Mouse (Mus musculus) heart, adult 9 months (tissue): ENCODE results near the gene Srd5a1.
"Not testable (repeated sequence)": the region's sequence is repeated elsewhere in the genome, so short reads cannot be mapped to it uniquely, and the experiment has no call there.

Source experiments
- DNase-seq, 2 experiments: peaks; one replicate each; pipeline ENCODE4 v3.0.0; 2022; ENCODE audit warnings: low spot score in 2 of 2

The Srd5a1 gene

GRCm38 (mm10) chr13:69576676-69577075 lies 34.6 kb downstream of the Srd5a1 start:
- DNase-seq = peak; percentile 11 to 12

DNA sequence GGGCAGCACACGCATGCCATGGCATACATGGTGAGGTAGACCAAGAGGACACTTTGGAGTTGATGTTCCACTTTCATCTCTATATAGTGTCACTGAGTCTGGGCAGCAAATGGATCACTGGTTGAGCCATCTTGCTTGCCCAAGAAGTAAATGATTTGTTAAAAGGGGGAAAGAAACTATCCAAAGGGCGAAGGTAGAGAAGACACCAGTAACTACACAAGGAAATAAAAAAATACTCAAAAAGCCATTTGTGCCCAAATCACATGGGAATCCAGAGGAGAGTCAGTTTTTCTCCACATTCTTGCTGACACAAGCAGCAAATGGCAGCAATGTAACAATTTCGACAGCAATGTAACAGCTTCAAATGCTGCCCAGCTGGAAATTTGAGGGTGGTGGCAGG lies 38.6 kb downstream of the Srd5a1 start:
- no peak for DNase-seq

- DNase-seq = peak; percentile 23 to 26
Observed at GRCm38 (mm10) chr13:69569201-69569600, 42.0 kb downstream of the Srd5a1 start.

GRCm38 (mm10) chr13:69565401-69565800 lies 45.8 kb downstream of the Srd5a1 start:
- DNase-seq = not testable (repeated sequence)

DNA sequence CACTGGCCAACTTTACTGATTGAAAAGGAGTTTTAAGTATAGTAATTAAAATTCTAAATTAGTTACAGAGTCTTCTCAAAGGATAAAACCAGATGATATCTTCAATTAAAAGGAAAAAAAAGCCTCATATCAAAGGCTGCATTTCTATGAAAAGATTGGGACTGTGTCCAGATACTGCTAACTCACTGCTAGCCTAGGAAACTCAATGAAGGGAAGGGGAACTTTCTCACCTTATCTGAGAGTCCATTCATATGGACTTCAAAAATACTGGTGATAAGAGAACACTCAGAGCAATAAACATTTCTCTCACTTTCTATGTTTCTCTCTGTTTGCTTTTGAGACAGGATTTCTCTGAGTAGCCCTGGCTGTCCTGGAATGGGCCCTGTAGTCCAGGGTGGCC lies 46.7 kb downstream of the Srd5a1 start:
- no peak for DNase-seq

GRCm38 (mm10) chr13:69563905-69564304 lies 47.3 kb downstream of the Srd5a1 start:
- no peak for DNase-seq

DNA sequence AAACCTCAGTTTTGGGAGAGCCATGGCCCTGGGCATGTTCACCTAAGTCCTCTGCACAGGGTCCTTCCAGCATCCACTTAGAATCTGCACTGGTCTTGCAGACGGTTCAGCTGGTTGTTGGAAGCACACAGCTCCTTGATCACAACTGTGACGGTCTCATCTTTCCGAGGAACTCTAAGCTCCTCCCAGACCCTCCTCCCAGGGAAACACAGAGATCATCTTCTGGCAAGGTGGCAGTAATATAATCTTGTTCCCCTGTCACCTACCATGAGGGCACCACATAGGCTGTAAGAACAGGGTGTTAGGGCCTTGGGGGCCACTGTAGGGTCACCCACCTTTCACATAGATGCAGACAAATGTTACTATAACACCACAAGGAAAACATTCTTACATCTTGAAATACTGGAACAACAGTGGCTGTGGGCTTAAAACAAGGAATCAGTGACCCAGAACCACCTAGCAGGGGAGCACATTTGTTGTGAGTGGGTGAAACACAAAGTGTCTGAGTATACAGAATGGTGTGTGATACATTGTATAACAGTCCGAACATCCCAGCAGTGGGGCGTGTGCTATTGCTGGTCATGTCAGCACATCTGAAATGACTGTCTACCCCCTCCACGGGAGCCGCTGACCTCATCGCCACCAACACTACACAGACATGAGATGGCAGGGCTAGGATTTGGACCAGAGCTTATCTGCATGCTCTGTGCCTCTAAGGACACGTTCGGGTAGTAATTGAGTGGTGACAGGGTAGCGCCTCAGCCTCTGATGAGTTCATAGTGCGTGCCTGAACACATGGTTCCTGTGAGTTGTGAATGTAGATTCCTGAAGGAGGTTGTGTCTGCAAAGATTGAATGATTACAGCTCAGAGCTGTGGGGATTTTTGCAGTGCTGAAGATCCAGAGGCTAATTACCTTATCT lies 48.3 kb downstream of the Srd5a1 start:
- peak; percentile 44 to 67 for DNase-seq

GRCm38 (mm10) chr13:69562004-69562403 lies 49.2 kb downstream of the Srd5a1 start:
- DNase-seq = no peak

- no peak for DNase-seq
Observed at GRCm38 (mm10) chr13:69559291-69559961, 51.8 kb downstream of the Srd5a1 start.

DNA sequence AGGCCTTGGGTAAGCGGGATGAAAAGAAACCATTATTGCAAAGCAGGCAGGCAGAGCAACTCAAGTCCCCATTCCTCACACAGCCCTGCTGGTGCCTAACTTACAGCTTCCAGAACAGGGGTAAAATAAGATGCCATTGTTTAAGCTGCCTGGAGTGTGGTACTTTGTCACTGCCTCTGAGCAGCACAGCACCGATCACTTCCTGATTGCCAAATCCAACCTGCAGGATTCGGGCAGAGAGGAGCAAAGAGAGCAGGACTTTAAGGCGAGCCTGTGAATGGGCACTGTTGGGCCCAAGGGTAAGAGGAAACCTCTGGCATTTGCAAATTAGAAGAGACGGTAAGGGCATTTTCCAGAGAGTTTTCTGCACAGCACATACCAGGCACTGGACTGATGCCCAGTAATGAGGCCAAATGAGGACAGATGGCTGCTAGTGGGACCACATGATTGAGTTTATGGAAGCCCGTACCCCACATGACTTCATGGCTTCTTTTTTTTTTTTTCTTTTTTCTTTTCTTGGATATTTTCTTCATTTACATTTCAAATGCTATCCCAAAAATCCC lies 53.1 kb downstream of the Srd5a1 start:
- DNase-seq = no peak

DNA sequence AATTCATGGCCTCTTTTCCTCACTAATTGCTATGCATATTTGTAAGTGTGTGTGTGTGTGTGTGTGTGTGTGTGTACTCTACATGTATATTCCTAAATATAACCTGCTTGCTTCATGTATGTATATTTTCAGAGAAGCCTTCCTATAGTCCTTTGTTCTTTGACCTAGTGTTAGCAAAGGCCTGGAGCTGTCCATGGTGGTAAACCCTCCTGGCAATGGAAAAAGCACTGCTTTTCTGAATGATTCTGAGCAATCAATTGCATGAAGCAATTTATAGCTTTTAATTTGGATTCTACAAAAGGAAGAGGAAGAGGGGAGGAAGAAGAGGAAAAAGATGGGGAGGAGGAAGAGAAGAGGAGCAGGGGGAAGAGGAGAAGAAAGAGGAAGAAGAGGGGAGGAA lies 54.5 kb downstream of the Srd5a1 start:
- no peak for DNase-seq

DNA sequence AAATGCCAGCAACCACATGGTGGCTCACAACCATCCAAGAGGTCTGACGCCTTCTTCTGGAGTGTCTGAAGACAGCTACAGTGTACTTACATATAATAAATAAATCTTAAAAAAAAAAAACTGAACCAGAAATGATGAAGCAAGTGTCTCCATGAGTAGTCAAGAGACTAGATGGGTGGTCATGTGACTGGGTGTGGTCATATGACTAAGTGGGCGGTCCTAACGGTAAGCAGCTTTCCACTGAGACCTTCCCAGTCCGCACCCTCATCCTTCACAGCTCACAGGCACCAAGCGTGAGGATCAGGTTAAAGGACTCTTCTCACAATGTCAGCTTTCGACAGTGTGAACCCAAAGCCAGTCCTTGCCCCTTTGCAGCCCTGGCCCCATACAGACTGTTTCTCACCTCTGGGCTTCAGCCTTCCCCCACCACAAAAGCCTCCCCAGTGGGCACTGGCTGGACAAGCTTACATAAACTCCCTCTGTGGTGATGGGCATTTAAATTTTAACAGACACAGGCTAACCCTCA lies 55.2 kb downstream of the Srd5a1 start:
- DNase-seq = no peak

- no peak for DNase-seq
Observed at GRCm38 (mm10) chr13:69555045-69555444, 56.2 kb downstream of the Srd5a1 start.

GRCm38 (mm10) chr13:69554255-69554654 lies 57.0 kb downstream of the Srd5a1 start:
- no peak for DNase-seq

DNA sequence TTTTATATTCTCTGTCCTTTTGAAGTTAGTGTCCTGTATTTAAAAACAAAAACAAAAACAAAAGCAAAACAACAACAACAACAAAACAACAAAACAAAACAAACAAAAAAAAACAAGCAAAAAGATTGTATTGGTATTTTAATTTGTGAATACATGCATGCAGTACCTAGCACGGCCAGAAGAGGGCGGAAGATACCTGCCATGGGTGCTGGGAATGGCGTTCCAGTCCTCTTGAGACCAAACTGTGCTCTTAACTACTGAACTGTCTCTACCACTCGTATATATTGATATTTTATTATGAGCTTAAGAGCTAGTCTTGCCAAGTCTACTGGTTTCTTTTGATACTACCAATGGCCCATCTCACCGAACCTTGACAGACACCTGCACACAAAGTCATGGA lies 58.2 kb downstream of the Srd5a1 start:
- no peak for DNase-seq

DNA sequence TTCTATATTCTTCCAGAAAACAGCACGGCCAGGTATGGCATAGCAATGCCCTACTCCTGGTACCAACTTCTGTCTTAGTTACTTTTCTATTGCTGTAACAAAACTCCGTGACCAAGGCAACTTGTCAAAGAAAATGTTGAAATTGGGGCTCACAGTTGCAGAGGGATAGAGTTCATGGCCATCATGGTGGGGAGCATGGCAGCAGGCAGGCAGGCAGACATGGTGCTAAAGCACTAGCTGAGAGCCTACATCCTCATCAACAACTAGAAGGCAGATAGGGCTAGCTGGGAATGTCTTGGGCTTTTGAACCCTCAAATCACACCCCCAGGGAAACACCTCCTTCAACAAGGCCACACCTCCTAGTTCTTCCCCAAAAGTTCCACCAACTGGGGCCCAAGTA lies 60.4 kb downstream of the Srd5a1 start:
- DNase-seq = no peak

GRCm38 (mm10) chr13:69549980-69550379 lies 61.3 kb downstream of the Srd5a1 start:
- DNase-seq = no peak

GRCm38 (mm10) chr13:69547488-69548180 lies 63.6 kb downstream of the Srd5a1 start:
- DNase-seq = no peak

GRCm38 (mm10) chr13:69545019-69545418 lies 66.2 kb downstream of the Srd5a1 start:
- DNase-seq = no peak

DNA sequence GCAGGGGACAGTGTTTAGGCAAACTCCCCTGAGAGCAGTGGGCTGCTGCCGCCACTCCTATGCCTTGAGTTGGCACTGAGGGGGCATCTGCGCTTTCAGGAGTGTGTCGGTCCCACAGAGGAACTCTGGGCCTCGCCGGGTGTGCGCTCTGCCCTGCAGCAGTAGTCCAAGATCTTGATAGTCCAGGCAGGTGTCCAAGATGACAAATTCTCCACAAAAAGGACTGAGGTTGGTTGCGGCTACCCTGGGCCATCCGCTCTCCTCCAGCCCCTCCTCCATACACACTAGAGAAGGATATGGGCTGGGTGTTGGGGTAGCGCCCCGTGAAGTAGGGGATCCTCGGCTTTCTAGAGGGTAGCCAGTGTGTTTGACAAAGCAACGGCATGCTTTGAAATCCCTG lies 67.6 kb downstream of the Srd5a1 start:
- no peak for DNase-seq

GRCm38 (mm10) chr13:69542571-69543352 lies 68.5 kb downstream of the Srd5a1 start:
- peak; percentile 58 to 59 for DNase-seq
